Mouse (Mus musculus) MEL (cell line): ENCODE results near the gene Traf3.

Experiments
- CTCF ChIP-seq, 3 experiments: IDR thresholded peaks in 2 of 3; conservative IDR thresholded peaks in 1 of 3; 2 replicates each; pipeline ENCODE4 v1.5.1; 2011 to 2012; ENCODE audit warnings: low read length in 3 of 3, low read depth in 2 of 3, mild to moderate bottlenecking in 2 of 3, improper control_type of control experiment in 1 of 3, inconsistent platforms in 1 of 3, mixed read lengths in 1 of 3, moderate library complexity in 1 of 3; ENCODE audit not compliant: control insufficient read depth in 1 of 3, insufficient read depth in 1 of 3, poor library complexity in 1 of 3, severe bottlenecking in 1 of 3
- EP300 ChIP-seq, 2 experiments: IDR thresholded peaks; 2 replicates each; pipeline ENCODE4 v1.6.1; 2011; ENCODE audit warnings: improper control_type of control experiment in 2 of 2, low read length in 2 of 2, low read depth in 1 of 2, mild to moderate bottlenecking in 1 of 2
- ETS1 ChIP-seq: IDR thresholded peaks from 2 replicates; pipeline ENCODE4 v1.6.1; 2012; ENCODE audit warnings: low read depth, mild to moderate bottlenecking, inconsistent platforms, low read length, improper control_type of control experiment, moderate library complexity
- HCFC1 ChIP-seq: IDR thresholded peaks from 2 replicates; pipeline ENCODE4 v1.6.1; 2012; ENCODE audit warnings: low read depth, mild to moderate bottlenecking, inconsistent platforms, low read length, improper control_type of control experiment, moderate library complexity
- POLR2AphosphoS5 ChIP-seq: IDR thresholded peaks from 2 replicates; pipeline ENCODE4 v1.6.1; 2012; ENCODE audit warnings: low read depth, borderline replicate concordance, mild to moderate bottlenecking, inconsistent platforms, low read length, moderate library complexity, mixed read lengths
- RCOR1 ChIP-seq: IDR thresholded peaks from 2 replicates; pipeline ENCODE4 v1.6.1; 2012; ENCODE audit warnings: low read depth, mild to moderate bottlenecking, inconsistent platforms, low read length, improper control_type of control experiment

GRCm38 (mm10) chr12:111153946-111154345 is 12.2 kb upstream of the Traf3 start:
- TF ChIP-seq CTCF (IDR thresholded peaks at IDR 0.05 in 2 of 3, conservative IDR thresholded peaks at IDR 0.05 in 1 of 3; ENCODE audit: control insufficient read depth in 1 of 3, insufficient read depth in 1 of 3, low read depth in 2 of 3, low read length in 3 of 3, poor library complexity in 1 of 3, severe bottlenecking in 1 of 3) (no peak), ETS1 (no peak), EP300 (IDR thresholded peaks at IDR 0.05; ENCODE audit: low read depth in 1 of 2, low read length in 2 of 2) (no peak), HCFC1 (no peak), RCOR1 (no peak), POLR2AphosphoS5 (no peak)
